Mouse (Mus musculus): ENCODE data around the gene Rwdd1.
A peak's percentile ranks its signal among the peaks of the same experiment; 100 is the strongest.
"Not testable (repeated sequence)": the region's sequence is repeated elsewhere in the genome, so short reads cannot be mapped to it uniquely, and the experiment has no call there.

The Rwdd1 gene

GRCm38 (mm10) chr10:34019302-34020075, at the start of gene Rwdd1:
TSS of gene Rwdd1 (minus strand) at chr10:34019624.
- DNase-seq = peak; percentile 96 to 97

DNA sequence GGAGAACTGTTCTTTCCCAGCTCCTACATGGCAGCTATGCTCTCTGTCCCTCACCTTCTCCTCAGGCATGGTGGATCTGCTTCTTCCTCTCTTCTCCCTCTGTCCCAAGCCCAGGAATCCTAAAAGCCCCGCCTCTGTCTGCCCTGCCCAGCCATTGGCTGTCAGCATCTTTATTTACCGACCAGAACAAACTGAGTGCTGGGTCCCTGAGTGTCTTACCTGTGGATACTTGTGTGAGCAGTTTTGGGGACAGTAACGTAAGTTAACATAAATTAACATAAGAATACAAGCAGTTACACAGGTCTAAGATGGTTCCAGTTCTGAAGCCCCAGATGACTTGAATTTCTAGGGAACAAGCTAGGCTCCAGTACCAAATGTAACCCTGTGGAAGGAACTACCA, 47.2 kb upstream of the Rwdd1 start:
- DNase-seq = no peak

GRCm38 (mm10) chr10:34053987-34054386, 34.6 kb upstream of the Rwdd1 start:
- no peak for DNase-seq

GRCm38 (mm10) chr10:34044210-34044609, 24.8 kb upstream of the Rwdd1 start, which contains the start of gene Calhm4:
TSS of gene Calhm4 (minus strand) at chr10:34044310.
- DNase-seq = no peak

DNA sequence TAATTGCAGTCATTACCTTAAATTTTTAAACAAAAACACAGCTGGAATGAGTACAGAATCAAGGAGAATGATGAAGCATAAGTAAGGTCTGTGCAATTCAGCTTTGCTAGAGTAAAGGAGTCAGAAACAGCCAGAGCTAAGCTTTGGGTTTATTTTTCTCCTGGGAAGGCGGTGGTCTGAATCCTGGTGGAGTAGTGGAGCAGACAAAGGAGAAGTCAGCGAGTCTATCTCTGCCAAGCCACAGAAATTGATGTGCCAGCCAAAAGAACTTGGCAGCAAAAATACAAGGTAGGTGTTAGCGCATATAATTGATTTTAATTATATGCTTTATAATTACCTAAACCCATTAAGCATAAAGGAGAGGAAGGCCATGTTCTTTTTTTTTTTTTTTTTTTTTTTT, 18.0 kb upstream of the Rwdd1 start, which contains the start of gene Trappc3l:
Trappc3l (plus strand) TSS at position 197 of the 400 bp plus-strand sequence.
- DNase-seq = no peak

DNA sequence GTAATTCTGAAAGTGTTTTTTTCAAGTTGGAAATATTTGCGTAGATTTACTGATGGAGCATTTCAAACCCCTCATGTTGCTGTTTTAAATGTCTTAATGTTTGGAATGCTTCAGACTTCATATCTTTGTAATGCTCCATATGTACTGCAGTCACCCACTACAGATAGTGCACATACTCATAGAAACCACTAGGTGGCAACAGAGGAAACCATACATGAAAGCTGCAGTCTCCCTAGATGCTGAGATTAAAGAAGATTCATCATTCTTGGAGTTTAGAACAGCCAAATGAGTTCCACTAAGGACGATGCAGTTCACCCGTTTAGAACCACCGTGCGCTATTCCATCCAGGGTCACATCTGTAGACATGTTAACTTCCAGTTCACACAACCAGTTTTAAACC, 17.2 kb upstream of the Rwdd1 start:
- DNase-seq = no peak

DNA sequence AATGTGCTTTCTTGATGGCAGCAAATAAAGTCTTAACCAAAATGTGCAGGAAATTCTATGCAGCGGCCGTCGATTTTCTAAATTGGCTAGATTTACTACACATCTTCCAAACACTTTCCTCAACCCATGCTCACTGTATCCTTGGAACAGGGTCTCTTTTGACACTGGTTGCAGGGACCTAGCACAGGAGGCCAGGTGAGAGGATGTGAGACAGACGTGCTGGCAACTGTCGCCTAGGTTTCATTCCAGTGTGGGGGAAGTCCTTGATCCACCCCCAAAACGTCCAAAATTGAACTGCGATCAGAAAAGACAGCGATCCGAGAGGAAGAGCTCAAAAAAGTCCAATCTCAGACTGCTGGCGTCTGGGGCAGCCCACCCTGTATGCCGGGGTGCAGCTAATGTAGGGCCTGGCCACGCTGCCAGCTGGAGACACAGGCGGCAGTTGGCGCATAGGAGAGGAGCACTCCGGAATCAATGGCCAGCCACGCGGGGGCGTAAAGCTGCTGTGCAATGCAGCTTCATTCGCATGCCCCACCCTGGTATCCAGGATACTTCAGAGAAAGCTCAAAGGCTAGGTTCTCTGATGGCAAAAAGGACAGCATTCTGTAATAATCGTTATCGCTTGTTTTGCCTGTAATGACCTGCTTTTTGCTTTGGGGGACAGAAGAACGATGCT, 14.3 kb upstream of the Rwdd1 start:
- DNase-seq = peak; percentile 46 to 65

DNA sequence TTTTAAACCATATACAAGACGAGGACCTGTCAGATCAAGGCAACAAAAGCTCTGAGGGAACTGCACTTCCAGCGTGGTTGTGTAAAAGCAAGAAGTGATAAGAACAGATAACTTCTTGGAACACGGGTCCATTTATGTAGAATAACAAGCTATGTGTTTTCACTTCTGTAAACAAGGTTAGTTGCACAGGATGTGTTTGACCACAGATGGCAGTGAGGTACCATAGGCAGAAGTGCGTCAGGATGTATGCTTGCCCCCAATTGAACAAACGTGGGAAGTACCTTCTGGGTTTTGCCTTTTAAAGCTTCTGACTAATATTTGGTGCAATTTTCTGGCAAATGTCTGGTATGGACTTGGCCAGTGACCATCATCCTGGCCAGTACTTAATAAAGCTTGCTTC, 10.9 kb upstream of the Rwdd1 start:
- DNase-seq = no peak

GRCm38 (mm10) chr10:34018746-34019301, 600 bp downstream of the Rwdd1 start:
- DNase-seq = no peak

GRCm38 (mm10) chr10:34013241-34013640, 6.2 kb downstream of the Rwdd1 start:
- no peak for DNase-seq

- DNase-seq = no peak
Observed at GRCm38 (mm10) chr10:34012581-34012980, 6.8 kb downstream of the Rwdd1 start.

- DNase-seq = no peak
Observed at GRCm38 (mm10) chr10:33998397-33998796, 21.0 kb downstream of the Rwdd1 start.

GRCm38 (mm10) chr10:33996686-33997085, 22.7 kb downstream of the Rwdd1 start:
- not testable (repeated sequence) for DNase-seq

DNA sequence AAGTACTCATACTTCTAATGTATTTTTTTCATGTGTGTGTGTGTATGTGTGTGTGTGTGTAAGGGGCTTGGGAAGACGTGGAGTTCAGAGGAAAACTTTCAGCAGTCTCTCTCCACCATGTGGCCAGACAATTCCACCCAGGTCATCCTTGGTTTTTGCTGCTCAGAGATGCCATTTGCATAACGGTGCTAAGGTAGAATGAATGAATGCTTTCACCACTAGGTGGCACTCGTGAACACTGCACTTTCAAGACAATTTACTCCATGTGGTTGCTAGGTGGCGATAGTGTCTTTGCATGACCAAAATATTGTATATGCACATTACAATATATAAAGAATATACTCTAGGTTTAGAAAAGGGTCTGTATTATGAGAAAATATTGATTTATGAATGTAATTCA, 32.7 kb downstream of the Rwdd1 start:
- peak; percentile 38 to 74 for DNase-seq

GRCm38 (mm10) chr10:33974781-33975494, 44.5 kb downstream of the Rwdd1 start:
- DNase-seq = no peak

DNA sequence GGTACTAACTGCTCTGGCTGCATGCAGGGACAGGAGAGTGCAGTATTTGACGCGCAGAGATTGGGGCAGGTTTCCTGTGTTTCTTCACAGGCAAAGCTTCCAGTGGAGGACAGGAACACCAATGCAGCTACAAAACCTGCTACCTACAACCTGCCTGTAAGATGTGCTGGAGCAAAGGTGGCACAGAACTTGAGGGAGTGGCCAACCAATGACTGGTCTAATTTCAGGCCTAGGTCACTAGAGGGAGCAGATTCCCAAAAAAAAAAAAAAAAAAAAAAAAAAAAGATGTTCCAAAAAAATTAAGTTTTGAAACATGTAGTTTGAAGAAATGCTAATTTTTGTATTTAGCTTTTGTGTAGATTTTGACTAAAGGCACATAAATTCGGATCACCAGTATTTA, 66.9 kb downstream of the Rwdd1 start:
- no peak for DNase-seq

- DNase-seq = peak; percentile 79 to 81
Observed at GRCm38 (mm10) chr10:33950803-33951583, 68.4 kb downstream of the Rwdd1 start, which contains the start of gene Zup1. TSS of gene Zup1 (minus strand) at chr10:33951269.
